Mouse (Mus musculus) adrenal gland, postnatal 14 days (tissue): Measurements from ENCODE around the gene Acvr1. TPM values are rescaled to one million over a fixed set of nuclear protein-coding genes. Genes with fewer than 3 reads are reported as not detected.

ENCODE experiments used
- DNase-seq: peaks from one replicate; pipeline ENCODE4 v3.0.0; 2021; ENCODE audit warnings: mixed read lengths
- total RNA-seq: library from RNA; stranded (reverse); gene quantifications from 2 replicates; pipeline ENCODE4 v1.2.3, GENCODE M21; 2021

The Acvr1 gene
- total RNA-seq, 1 experiment from 2014 or later = 50.3 TPM

DNA sequence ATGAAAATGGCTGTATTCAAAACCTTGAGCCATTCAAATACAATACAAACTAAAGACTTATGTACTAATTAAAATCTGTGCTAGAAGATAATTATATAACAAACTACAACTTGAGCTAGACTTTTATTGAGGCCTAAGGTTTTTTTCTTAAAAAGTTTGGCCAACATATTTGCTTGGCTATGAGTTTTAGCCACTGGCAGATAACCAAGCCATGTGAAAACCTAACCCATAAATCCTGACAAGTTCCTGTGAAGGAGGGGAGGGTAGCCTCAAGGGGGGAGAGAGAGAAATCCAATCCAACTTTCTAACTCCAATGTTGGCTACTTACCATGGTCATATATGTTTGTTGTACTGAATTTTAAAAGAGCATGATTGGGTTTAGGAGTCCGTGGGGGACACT is 48.4 kb downstream of the Acvr1 start:
- DNase-seq = no peak

DNA sequence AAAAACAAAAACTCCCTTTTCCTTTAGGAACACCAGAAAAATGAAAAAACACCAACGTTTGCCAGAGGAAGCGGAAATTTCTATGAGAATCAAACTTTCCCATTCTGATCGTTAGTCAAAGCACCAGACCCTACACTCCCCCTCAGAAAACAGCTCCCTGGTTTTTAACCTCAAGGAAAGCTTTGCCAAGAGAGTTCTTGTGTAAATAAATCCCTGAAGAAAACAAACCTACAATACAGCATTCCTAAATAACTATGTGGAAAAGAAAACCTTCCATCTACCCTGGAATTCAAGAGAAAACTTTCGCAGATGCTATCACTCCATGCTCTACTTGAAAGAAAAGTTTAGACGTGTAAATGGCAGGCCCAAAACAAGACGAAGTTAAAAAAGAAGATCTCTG is 50.0 kb downstream of the Acvr1 start:
- DNase-seq = no peak

DNA sequence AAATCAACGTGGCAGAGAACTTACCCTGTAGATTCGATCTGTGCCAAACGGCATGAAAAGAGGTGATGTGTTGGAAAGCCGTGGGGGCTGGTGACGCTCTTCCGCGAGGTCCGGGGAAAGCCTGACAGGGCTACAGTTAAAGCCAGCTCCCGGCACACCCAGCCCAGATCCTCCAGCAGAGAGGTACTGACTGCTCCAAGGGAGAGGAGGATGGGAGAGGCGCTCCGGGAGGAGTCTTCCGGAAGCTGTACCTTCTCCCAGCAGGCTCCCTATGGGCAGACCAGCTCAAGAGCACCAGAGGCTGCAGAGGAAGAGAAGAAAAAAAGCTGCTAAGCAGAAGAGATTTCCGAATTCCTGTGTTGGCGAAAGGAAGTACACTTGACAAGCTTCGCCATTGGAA is 51.0 kb downstream of the Acvr1 start:
- DNase-seq = no peak

DNA sequence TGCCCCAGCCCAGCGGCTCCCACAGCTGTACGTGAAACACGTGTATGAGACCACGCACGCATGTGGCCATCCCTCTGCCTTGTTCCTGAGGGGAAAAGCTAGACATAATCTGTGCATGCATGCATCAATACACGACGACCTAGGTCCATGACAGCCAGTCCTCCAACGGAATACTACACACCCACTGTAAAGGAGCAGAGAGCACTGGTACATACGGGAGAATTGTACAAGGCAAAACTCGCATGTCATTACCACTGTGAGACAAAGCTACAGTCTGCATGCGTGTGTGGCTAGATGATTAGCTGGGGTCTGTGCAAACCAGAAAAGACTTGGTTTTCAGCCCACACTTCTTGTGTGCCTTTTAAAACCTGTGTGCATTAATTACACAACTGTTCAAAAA is 52.5 kb downstream of the Acvr1 start:
- no peak for DNase-seq

DNA sequence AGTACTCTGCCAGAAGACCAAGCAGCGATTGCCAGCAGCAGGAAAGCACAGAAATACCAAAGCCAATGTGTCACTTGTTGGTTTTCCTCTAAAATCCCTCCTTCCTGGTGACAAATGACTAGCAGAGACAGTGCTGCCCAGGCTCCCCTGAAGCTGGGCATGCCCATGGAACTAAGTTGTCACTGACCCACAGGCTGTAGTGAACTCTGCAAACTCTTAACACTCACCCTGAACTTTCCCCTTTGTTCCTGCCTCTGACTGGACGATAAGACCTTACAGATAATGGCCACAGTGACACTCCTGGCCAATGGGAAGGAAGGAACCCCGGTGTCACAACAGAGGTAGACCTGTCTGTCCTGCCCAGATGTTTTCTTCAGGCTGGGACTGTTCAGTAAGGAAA is 53.7 kb downstream of the Acvr1 start:
- DNase-seq = peak; percentile 29

DNA sequence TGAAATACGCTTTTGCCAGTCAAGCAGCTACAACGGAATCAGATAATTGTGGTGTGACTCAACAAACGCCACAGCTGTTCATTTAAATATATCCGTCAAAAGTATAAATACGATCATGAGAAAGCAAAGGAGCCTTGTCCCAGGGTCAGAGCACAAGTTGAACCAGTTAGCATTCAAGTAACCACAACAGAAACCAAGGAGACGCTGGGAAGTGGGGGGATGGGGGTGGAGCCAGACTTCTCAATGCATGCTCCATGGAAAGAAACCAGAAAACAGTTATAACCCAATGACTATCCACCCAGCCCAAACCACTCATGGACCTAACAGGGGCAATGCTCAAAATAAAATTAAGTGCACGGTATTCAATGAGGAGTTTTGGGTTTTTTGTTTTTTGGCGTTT is 56.8 kb downstream of the Acvr1 start:
- peak; percentile 46 for DNase-seq

DNA sequence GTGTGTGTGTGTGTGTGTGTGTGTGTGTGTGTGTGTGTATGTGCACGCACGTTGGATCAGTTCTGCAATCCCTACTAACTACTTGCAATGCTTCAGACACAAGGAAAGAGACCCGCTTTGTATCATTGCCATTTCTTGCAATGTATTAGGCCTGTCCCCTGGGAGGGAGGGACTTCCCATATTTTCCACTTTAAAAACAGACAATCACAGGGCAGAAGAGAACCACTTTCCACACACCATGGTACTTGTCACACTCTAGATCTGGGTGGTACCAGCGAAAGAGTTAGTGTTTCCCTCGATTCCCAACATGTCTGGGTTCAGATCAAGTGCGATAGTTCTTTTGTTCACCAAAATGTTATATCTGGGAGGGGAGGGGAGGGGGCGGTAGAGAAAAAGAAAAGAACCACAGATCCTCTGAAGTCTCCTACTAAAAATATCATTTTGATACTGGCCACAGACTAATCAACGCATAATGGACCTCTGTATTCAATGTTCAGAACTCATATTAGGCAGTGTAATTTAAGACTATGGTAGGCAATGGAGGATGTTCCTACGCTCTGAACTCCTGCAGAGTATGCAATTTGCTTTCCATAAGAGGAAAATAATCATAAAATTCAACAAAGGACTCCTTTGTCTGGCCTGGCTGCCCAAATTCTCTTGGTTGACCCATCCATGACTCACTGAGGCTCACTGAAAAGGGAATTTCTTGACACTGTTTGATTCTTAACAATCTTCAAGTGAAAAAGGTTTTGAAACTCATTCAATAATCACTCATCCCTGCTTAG is 61.5 kb downstream of the Acvr1 start:
- no peak for DNase-seq

DNA sequence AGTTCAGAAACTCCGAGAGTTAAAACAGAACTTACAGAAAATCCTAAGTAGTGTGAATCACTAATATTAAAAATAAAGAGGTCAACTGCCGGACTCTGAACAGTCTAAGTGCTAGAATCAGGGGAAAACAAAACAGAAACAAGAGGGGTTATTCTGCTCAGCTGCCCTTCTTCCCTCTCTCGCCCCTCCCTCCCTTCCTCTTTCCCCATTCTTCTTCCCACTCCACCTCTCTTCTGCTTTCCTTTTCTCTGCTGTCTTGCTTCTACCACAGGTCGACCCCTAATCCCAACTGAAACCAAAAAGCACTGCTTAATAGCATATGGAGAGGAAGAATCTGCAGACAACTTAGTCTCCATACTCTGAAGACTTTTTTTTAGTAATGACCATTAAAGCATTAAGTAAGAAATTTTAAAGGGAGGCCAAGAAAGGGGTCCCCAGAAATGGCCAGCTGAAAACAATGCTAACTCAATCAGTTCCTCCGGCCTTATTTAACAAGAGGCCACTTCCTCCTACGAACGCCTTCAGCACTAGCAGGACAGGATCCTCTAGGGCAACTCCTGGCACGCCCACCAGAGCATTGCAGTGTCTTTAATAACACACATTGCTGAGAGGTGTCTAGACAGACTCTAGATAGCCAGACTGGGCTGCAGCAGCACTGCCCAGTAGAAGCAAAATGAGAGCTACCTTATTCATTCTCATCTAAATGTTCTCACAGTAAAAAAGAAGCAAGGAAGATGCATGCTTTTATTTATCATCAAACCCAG is 70.1 kb downstream of the Acvr1 start:
- peak; percentile 23 for DNase-seq

DNA sequence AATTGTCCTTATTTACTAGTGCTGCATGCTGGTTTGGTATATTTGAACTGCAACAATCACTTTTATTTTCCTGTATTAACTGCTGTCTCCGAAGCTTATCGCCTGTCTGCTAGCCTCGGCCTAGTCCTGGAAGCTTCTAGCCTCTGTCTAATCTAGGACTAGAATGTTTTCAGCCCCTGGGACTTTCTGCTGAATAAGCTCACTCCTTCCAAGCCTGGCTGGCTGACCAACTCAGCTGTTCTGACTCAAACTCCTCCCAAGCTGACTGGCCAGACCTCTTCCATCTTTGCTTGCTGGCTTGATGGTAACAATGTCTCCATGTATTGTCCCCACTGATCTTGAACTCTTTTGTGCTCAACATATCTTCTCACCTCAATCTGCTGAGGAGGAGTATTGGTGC is 71.7 kb downstream of the Acvr1 start:
- DNase-seq = no peak

DNA sequence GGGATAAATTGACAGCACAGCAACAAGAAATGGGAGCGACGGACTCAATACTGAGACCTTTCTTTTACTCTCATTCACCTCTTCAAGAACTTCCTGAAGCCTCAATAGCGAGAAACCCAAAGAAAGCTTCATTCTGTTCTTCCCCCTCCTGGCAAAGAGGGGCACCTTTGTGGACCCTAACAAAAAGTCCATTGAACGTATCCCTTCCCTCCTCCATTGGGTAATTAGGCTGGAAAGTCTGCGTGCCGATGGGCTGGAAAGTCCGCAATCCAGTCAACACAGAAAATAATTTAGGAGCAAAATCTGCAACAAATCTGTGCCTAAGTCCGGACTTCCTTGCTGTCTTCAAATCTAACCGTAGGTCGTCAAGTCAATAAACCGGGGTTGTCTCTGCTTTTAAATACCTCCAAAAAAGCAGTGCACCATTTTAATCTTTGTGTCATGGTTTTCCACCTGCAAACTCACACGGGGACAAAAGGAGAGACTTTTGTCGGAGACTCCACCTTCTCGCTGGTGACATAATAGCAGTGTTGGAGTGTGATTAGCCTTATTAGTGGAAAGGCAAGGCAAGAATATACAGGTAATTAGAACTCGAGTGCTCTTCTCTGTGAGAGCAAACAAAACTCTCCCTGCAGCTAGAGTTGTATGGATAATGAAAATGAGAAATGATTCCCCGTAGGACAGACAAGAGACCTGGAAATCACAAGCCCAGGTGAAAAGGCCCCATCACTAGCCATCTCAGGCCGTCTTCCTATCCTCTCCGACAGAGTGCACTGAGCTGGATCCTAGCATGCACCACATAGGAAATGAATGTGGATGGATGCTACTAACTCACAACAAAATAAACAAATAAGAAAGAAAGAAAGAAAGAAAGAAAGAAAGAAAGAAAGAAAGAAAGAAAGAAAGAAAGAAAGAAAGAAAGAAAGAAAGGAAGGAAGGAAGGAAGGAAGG is 73.0 kb downstream of the Acvr1 start:
- DNase-seq = no peak

DNA sequence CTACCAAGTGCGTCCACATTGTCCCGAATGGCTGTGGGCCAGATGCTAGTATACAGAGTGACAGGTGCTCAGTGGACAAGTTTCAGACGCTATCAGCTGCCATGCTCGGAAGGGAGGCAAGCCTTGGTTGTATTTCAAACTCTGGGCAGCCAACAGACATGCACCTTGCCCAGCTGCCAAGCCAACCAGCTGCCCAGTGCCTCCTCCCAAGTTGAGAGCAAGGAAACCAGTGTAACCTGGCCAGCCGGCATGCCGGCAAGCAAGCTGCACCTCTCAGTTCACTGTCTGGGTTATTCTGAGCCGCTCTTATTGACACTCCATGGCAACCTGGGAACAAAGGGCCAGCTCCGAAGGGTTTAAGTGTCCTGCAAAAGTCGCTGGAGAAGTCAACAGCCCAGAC is 77.7 kb downstream of the Acvr1 start:
- peak; percentile 24 for DNase-seq

DNA sequence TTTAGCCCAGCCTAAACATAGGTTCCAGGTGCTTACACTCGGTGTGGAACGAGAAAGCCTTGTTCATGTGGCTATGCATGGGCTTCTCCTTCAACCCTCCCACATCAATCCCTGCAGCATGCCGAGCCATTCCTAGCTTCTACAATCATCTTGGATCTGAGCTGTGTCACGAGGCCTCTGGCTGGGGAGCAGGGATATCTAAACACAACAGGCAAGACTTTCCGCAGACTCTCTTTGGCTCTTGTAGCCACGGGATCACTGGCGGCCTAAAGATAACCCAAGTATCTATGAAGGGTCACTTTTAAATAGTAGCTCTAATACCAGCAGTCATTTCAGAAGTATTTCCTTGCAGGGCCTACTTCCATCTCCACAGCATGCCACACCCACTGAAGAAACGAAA is 78.6 kb downstream of the Acvr1 start:
- no peak for DNase-seq

DNA sequence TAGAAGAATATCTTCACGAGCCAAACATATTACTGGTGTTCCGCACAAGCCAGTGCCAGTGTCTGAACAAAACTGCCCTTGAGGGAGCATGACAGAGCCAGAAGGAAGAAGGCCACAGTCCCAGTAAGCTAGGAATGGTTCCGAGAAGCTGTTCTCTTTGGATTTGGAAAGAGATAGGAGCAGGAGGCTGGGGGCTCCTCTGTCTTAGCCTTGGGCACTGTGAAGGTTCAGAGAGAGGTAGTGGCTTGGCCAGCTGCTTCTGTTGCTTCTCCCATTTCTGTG is 79.7 kb downstream of the Acvr1 start:
- DNase-seq = peak; percentile 56

DNA sequence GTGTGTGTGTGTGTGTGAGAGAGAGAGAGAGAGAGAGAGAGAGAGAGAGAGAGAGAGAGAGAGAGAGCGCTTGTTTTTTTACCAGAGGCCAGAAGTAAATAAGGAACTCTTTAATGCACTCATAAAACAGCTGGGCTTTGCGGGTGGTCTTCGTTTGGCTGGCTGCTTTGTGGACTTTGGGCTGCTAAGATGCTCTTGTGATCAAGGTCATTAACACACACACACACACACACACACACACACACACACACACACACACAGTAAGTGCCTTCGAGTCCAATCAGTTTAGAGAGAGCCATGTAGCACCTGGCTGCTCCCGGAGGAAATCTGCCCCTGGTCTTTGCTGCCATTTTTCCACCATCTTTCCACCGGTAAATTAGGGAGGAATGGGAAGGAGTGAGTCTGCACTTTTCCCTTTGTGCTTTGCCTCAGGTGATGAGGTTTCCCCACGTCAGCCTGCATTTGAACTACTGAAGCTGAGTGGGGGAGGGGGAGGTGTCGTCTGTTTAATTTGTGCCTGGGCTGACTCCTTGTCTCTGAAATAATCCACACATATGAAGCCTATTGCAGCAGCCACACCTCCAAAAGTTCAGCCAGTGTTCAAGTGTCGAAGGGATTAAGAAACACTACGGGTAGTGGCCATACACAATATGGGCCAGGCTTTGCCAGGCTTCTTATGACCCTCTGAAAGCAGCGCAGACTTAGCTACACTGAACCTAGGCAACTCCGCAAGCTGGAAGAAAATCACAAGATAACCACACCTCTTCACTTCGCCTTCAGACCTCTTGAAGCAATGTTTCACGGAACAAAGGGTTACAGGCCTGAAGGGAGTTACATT is 80.3 kb downstream of the Acvr1 start:
- peak; percentile 9 for DNase-seq

DNA sequence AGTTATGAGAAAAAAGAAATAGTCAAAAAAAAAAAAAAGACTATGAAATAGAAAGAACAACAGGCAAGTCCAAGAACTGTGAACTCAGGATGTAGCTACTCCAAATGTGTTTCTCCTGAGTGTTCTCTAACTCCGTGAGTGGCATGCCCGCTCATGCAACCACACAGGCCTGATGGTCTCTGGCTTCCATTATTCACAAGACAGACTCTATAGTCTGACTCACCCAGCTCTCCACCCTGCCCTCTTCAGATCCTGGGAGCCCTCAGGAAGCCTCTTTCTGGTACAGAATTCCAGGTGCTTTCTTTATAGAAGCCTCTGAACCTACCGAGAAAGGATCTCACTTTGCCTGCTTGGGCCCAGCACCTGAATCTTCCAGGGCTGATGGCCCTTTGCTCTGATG is 81.3 kb downstream of the Acvr1 start:
- no peak for DNase-seq

DNA sequence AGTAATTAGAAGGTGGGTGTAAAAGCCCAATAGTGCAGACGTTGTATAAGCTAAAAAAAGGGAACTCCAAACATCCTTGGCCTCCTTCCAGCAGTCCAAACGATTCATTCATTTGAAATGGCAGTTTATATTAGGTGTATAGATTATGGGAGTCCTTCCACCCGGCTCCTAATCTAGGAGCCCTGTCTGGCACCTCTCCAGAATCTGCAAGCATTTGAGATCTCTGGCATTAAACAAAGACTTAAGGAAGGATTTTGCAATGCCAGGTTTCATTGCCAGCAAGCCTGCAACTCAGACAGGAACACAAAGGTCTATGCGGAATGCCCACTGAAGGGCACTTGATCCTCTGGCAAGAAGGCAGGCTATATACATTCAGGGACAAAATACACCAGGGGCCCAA is 81.8 kb downstream of the Acvr1 start:
- DNase-seq = peak; percentile 46

DNA sequence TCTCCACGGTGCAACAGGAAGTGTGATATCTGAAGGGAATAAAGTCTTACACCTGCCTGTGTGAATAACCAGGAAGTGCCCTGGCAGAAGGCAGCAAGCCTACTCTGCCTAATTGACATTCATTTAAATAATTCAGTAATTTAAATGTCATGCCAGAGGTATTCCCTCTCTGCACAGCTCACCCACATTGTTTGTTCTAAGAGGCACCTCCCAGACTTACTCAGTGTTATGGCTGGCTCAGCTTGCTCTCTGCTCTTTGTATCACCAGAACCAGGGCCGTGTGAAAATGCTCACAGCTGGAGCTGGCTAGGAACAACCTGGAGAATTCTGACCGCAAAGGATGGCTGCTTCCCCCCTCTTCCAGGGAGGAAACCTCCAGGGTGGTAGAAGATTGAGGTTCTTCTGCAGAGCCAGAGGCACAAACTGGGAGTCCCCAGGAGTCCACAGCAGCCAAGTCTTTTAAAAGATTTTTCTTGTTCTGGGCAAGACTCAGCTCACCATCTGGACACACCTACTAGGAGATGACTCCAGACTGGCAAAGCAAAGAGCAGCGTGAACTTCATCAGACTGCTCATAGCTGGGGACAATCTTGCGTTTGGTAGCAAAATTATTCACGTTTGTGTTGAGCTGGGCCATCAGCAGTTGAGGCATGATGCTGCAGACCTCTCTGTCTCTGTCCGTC is 82.5 kb downstream of the Acvr1 start:
- peak; percentile 6 for DNase-seq

DNA sequence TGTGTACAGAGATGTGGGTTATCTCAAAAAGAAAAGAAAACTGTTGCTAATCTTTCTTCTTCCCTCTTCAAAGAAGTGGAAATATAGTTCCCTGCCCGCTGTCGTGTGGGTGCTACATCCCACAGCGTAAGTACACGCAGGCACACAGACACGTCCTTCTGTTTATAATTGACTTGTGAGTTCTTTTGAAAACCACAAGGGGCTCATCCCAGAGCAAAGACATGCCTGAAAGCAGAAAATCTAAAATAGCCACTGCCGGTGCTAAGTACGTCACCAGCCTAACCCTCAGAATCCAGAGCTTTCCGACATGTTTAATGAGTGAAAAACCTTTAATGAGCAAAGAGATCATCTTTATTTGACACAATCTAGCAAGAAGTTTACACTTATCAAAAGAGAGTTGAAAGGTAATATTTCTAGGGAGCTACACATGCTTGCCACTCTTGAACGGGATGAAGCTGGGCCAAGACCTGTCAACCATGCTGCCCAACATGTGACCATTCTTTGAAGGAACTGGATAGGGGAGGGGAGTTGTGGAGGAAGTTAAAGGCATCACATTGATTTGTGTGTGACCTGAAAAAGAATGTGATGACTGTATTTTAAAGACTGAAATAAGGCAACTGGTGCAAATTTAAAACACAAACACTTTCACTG is 85.4 kb downstream of the Acvr1 start:
- no peak for DNase-seq

DNA sequence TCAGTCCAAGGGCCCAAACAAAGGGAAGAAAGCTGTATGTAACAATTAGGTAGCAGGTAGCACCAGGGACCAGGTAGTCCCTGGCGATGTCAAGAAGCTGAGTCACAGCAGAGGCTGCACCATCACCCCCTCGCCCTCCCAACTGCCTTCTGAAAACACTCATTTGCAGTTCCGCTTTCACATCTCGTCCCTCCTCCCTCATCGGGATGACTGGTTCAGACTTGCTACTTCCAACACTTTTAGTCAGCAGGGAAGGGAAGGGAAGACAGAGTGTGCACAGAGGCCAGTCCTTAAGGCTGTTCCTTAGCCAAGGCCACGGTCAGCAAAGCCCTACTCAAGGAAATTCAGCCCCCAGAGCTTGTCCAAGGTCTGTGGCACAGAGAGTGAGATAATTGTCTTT is 86.2 kb downstream of the Acvr1 start:
- peak; percentile 43 for DNase-seq

DNA sequence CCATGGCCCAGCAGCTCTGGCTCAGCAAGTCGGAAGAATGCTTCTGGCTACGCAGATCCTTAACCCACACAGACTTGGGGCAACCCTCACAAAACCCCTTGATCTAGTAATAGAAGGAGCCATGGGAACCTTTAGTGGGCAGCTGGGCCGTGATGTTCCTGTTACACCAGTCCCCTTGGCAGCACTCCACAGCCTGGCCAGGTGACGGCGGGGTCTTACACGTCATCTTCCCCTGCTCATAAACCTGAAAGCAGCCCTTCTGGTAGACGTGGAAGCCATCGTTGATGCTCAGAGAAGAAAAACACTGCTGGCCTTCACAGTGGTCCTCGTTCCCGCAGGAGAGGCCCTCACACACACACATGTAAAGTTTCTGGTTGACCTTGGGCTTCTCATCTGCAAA is 87.4 kb downstream of the Acvr1 start:
- no peak for DNase-seq

DNA sequence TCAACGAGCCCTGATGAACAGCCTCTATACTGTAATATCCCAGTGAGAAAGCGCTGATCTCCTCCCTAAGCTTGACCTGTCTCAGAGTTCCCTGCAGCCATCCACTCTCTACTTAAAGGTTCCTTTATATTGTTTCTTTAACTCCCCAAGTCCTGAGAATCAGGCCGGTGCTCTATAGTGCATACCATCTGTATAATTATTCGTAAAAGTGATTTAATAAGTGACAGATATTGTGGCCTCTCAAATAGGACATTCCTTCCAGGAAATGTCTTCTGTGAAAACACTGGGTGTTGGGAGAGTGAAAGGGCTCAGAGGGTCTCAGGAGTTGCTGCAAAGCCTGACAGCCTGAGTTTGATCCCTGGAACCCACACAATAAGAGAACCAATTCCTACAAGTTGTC is 88.8 kb downstream of the Acvr1 start:
- no peak for DNase-seq
